Mouse (Mus musculus): Measurements from ENCODE around the gene Bst1. TPM values are rescaled to one million over a fixed set of nuclear protein-coding genes. Genes with fewer than 3 reads are reported as not detected.

Bst1 gene
- total and polyA plus RNA-seq, 3 experiments, result 1.1 TPM; not detected in 2

DNA sequence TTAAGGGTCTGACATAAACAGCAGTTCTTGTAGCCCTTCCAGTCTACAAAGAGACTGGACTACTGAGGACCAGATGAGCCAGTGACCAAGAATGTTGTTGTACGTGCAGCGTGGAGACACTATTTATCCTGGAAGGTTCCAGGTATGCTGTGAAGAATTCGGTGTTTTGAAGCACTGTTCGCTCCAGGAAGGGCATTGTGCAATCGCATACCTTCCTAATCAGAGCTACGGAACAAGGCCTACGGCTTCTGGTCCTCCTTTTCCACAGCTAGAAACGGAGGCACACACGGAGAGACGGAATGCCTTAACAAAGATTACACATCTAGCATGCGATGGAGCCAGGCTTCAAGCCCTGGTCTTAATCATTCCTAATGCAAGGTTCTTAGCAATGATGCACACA, 2.1 kb downstream of the Bst1 start:
- H3K4me3 ChIP-seq (ENCODE audit: low read depth, low read length), result no peak overlapping the region
- H3K4me1 ChIP-seq (ENCODE audit: insufficient read depth, low read depth, low read length), result peaks cover 3% of the 10 kb centered on the region; the same call in 1 of the 2 replicates
- H3K9me3 ChIP-seq (replicated peaks), result no peaks in the 10 kb centered on the region
- TF ChIP-seq GATA2 (IDR thresholded peaks at IDR 0.05; ENCODE audit: borderline replicate concordance, low read depth, low read length) (no peak), POLR2AphosphoS5 (IDR thresholded peaks at IDR 0.05; ENCODE audit: insufficient replicate concordance, low read depth, low read length) (no peak), GATA1 (IDR thresholded peaks at IDR 0.05; ENCODE audit: borderline replicate concordance, low read length) (no peak), TAL1 (conservative IDR thresholded peaks at IDR 0.05; ENCODE audit: low read depth, low read length) (no peak), CTCF (IDR thresholded peaks at IDR 0.05; ENCODE audit: low read depth, low read length) (no peak)
- H3K27me3 ChIP-seq (ENCODE audit: insufficient read depth, low read length), result peaks cover 9% of the 10 kb centered on the region; the same call in 1 of the 2 replicates
- DNase-seq (ENCODE audit: low spot score) (no peak), ATAC-seq (ENCODE audit: extremely low read depth, insufficient number of reproducible peaks, low FRiP score, poor library complexity, severe bottlenecking) (no peak)
- H3K36me3 ChIP-seq (replicated peaks), result no peaks in the 10 kb centered on the region

- Histone ChIP-seq H3K9me3 (replicated peaks) (no peaks in the 10 kb centered on the region), H3K36me3 (replicated peaks) (no peaks in the 10 kb centered on the region), H3K4me1 (ENCODE audit: insufficient read depth, low read depth, low read length) (peaks cover 3% of the 10 kb centered on the region; the same call in 1 of the 2 replicates), H3K4me3 (ENCODE audit: low read depth, low read length) (no peak within 1 kb of the TSS), H3K27me3 (ENCODE audit: insufficient read depth, low read length) (peaks cover 6% of the 10 kb centered on the region; the same call in 1 of the 2 replicates)
- ATAC-seq (ENCODE audit: extremely low read depth, insufficient number of reproducible peaks, low FRiP score, poor library complexity, severe bottlenecking), result no peak
- DNase-seq (ENCODE audit: low spot score), result no peak
- TF ChIP-seq GATA1 (IDR thresholded peaks at IDR 0.05; ENCODE audit: borderline replicate concordance, low read length) (no peak), CTCF (IDR thresholded peaks at IDR 0.05; ENCODE audit: low read depth, low read length) (no peak), GATA2 (IDR thresholded peaks at IDR 0.05; ENCODE audit: borderline replicate concordance, low read depth, low read length) (no peak), TAL1 (conservative IDR thresholded peaks at IDR 0.05; ENCODE audit: low read depth, low read length) (no peak), POLR2AphosphoS5 (IDR thresholded peaks at IDR 0.05; ENCODE audit: insufficient replicate concordance, low read depth, low read length) (no peak)
Observed at GRCm38 (mm10) chr5:43821538-43821937, 2.9 kb downstream of the Bst1 start, which contains the start of gene Fbxl5. Fbxl5 (minus strand) TSS chr5:43821638.

GRCm38 (mm10) chr5:43822199-43822598, 3.5 kb downstream of the Bst1 start:
- Histone ChIP-seq H3K4me1 (ENCODE audit: insufficient read depth, low read depth, low read length) (peaks cover 3% of the 10 kb centered on the region; the same call in 1 of the 2 replicates), H3K27me3 (ENCODE audit: insufficient read depth, low read length) (peaks cover 6% of the 10 kb centered on the region; the same call in 1 of the 2 replicates), H3K4me3 (ENCODE audit: low read depth, low read length) (no peak overlapping the region), H3K36me3 (replicated peaks) (no peaks in the 10 kb centered on the region), H3K9me3 (replicated peaks) (no peaks in the 10 kb centered on the region)
- no peak for DNase-seq (ENCODE audit: low spot score)
- no peak for TF ChIP-seq TAL1 (conservative IDR thresholded peaks at IDR 0.05; ENCODE audit: low read depth, low read length)
- TF ChIP-seq POLR2AphosphoS5 (IDR thresholded peaks at IDR 0.05; ENCODE audit: insufficient replicate concordance, low read depth, low read length), result no peak
- no peak for TF ChIP-seq GATA2 (IDR thresholded peaks at IDR 0.05; ENCODE audit: borderline replicate concordance, low read depth, low read length)
- no peak for TF ChIP-seq GATA1 (IDR thresholded peaks at IDR 0.05; ENCODE audit: borderline replicate concordance, low read length)
- TF ChIP-seq CTCF (IDR thresholded peaks at IDR 0.05; ENCODE audit: low read depth, low read length), result no peak
- no peak for ATAC-seq (ENCODE audit: extremely low read depth, insufficient number of reproducible peaks, low FRiP score, poor library complexity, severe bottlenecking)

DNA sequence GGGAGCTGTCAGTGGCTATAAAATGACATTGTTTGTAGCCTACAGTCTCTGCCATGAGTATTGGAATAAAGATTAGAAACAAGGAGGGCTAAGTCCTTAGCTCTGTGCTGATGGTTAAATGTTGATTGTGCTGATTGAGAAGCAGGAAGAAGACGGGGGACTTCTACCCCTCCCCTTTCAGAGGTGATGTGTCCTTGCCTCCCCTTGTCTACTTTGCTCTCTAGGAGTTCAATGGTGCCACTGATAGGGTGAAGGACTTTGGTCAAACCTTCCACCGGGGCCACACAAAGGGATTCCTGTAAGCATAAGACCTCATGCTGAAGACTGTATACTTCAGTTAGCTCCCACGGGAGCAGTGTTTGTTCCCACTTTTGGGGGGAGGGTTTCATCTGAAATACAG, 4.1 kb downstream of the Bst1 start:
- no peak for DNase-seq (ENCODE audit: low spot score)
- TF ChIP-seq TAL1 (conservative IDR thresholded peaks at IDR 0.05; ENCODE audit: low read depth, low read length) (no peak), GATA1 (IDR thresholded peaks at IDR 0.05; ENCODE audit: borderline replicate concordance, low read length) (no peak), CTCF (IDR thresholded peaks at IDR 0.05; ENCODE audit: low read depth, low read length) (no peak), GATA2 (IDR thresholded peaks at IDR 0.05; ENCODE audit: borderline replicate concordance, low read depth, low read length) (no peak), POLR2AphosphoS5 (IDR thresholded peaks at IDR 0.05; ENCODE audit: insufficient replicate concordance, low read depth, low read length) (no peak)
- no peaks in the 10 kb centered on the region for H3K36me3 ChIP-seq (replicated peaks)
- peaks cover 3% of the 10 kb centered on the region; the same call in 1 of the 2 replicates for H3K4me1 ChIP-seq (ENCODE audit: insufficient read depth, low read depth, low read length)
- peaks cover 7% of the 10 kb centered on the region for H3K27me3 ChIP-seq (ENCODE audit: insufficient read depth, low read length)
- H3K9me3 ChIP-seq (replicated peaks), result no peaks in the 10 kb centered on the region
- no peak overlapping the region for H3K4me3 ChIP-seq (ENCODE audit: low read depth, low read length)
- ATAC-seq (ENCODE audit: extremely low read depth, insufficient number of reproducible peaks, low FRiP score, poor library complexity, severe bottlenecking), result no peak

- ATAC-seq (ENCODE audit: extremely low read depth, insufficient number of reproducible peaks, low FRiP score, poor library complexity, severe bottlenecking), result no peak
- no peaks in the 10 kb centered on the region for H3K9me3 ChIP-seq (replicated peaks)
- TF ChIP-seq CTCF (IDR thresholded peaks at IDR 0.05; ENCODE audit: low read depth, low read length) (no peak), GATA2 (IDR thresholded peaks at IDR 0.05; ENCODE audit: borderline replicate concordance, low read depth, low read length) (no peak), POLR2AphosphoS5 (IDR thresholded peaks at IDR 0.05; ENCODE audit: insufficient replicate concordance, low read depth, low read length) (no peak), TAL1 (conservative IDR thresholded peaks at IDR 0.05; ENCODE audit: low read depth, low read length) (no peak), GATA1 (IDR thresholded peaks at IDR 0.05; ENCODE audit: borderline replicate concordance, low read length) (no peak)
- H3K4me1 ChIP-seq (ENCODE audit: insufficient read depth, low read depth, low read length), result peaks cover 3% of the 10 kb centered on the region; the same call in 1 of the 2 replicates
- H3K4me3 ChIP-seq (ENCODE audit: low read depth, low read length), result no peak overlapping the region
- peaks cover 3% of the 10 kb centered on the region; the same call in 1 of the 2 replicates for H3K27me3 ChIP-seq (ENCODE audit: insufficient read depth, low read length)
- no peaks in the 10 kb centered on the region for H3K36me3 ChIP-seq (replicated peaks)
- no peak for DNase-seq (ENCODE audit: low spot score)
Observed at GRCm38 (mm10) chr5:43824580-43824979, 5.9 kb downstream of the Bst1 start.

DNA sequence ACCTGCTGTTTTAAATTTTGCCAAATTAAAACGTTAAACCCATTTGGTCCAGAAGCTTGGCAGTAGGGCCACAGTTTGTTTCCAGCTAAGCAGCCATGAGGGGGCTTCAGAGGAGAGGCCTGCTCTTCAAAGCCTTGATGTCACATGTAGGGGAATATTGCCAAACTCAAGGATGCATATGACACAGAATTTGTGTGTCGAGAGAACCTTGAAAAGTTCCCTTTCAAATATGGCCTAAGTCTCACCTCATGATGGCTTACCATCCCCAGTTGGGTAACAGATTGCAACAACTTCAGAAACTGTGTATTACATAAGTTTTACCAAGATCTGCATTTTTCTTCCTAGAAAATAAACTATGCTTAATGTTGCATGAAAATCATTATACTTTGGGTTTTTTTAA, 8.2 kb downstream of the Bst1 start:
- peaks cover 3% of the 10 kb centered on the region; the same call in 1 of the 2 replicates for H3K4me1 ChIP-seq (ENCODE audit: insufficient read depth, low read depth, low read length)
- ATAC-seq (ENCODE audit: extremely low read depth, insufficient number of reproducible peaks, low FRiP score, poor library complexity, severe bottlenecking) (no peak), DNase-seq (ENCODE audit: low spot score) (no peak)
- no peaks in the 10 kb centered on the region for H3K36me3 ChIP-seq (replicated peaks)
- H3K4me3 ChIP-seq (ENCODE audit: low read depth, low read length), result no peak overlapping the region
- H3K9me3 ChIP-seq (replicated peaks), result no peaks in the 10 kb centered on the region
- TF ChIP-seq TAL1 (conservative IDR thresholded peaks at IDR 0.05; ENCODE audit: low read depth, low read length) (no peak), GATA1 (IDR thresholded peaks at IDR 0.05; ENCODE audit: borderline replicate concordance, low read length) (no peak), GATA2 (IDR thresholded peaks at IDR 0.05; ENCODE audit: borderline replicate concordance, low read depth, low read length) (no peak)
- peaks cover 3% of the 10 kb centered on the region; the same call in 1 of the 2 replicates for H3K27me3 ChIP-seq (ENCODE audit: insufficient read depth, low read length)

All from G1E (cell line).